8 mouse cellular contexts compared by ENCODE assay signal in genomic region chr13:9834146-9834679, GRCm38 (mm10).
DNase-seq lines count a peak whose midpoint lies in the region; ATAC-seq and TF ChIP-seq lines count a peak whose summit lies in the region.
"Not testable (repeated sequence)": the region's sequence is repeated elsewhere in the genome, so short reads cannot be mapped to it uniquely, and the experiment has no call there.

No protein-coding gene starts in this region.

- not testable (repeated sequence) for H3K4me2 ChIP-seq in intestine, embryonic 15.5 days (replicated peaks)

- H3K4me1 ChIP-seq in intestine, embryonic 15.5 days (replicated peaks) = not testable (repeated sequence)

- not testable (repeated sequence) for H3K9ac ChIP-seq in intestine, embryonic 15.5 days

- intact Hi-C loops in left cerebral cortex, adult 2 months (cut with DNase I) = not testable (repeated sequence)

- not testable (repeated sequence) for H3K9me3 ChIP-seq in intestine, embryonic 15.5 days

- not testable (repeated sequence) for H3K36me3 ChIP-seq in intestine, embryonic 15.5 days

- DNase-seq in ZHBTc4 (ENCODE audit: low read depth, low spot score) = peak; percentile 68
- DNase-seq in cerebellum, postnatal 4 days (ENCODE audit: low spot score in 2 of 2) = peak; percentile 47 to 63
- DNase-seq in heart, adult 18-20 months = peak; percentile 45 to 82
- peak; percentile 57 to 61 for DNase-seq in left cerebral cortex, adult 2 months (ENCODE audit: extremely low spot score in 1 of 2, low spot score in 2 of 2)
- DNase-seq in lung, postnatal 25 days (ENCODE audit: low spot score) = peak; percentile 47
- peak; percentile 88 for DNase-seq in right cerebral cortex, postnatal 4 days
- peak; percentile 81 for DNase-seq in urinary bladder, postnatal 25 days (ENCODE audit: low spot score)

- not testable (repeated sequence) for TF ChIP-seq CTCF in left cerebral cortex, adult 2 months (IDR thresholded peaks at IDR 0.05)

- ATAC-seq in intestine, embryonic 15.5 days = peak; percentile 89

- 68% methylated on average over 33 of the region's 33 CpGs for WGBS in intestine, embryonic 15.5 days

- not testable (repeated sequence) for H3K4me3 ChIP-seq in intestine, embryonic 15.5 days (replicated peaks); left cerebral cortex, adult 2 months

- H3K27me3 ChIP-seq in intestine, embryonic 15.5 days (replicated peaks) = not testable (repeated sequence)

- not testable (repeated sequence) for H3K27ac ChIP-seq in intestine, embryonic 15.5 days; left cerebral cortex, adult 2 months
